Mouse (Mus musculus): ENCODE measurements around the gene Npb.

DNA sequence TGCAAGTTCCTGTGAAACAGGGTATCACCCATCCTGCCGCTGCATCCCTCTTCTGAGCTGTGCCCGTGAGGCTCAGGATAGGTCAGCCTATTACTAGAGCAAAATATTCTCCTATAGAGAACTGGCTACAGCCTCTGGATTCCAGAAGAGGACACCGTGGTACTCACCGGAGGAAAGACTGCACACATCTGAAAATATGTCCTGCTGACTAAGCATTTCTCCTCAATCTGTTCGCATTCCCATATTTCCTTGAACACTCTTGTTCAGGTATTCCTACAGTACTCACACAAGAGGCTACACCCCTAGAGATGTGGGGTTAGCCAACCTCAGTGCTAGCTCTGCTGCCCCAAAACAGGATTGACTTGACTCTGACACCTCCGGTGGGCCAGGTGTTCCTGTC is 40.0 kb upstream of the Npb start:
- TF ChIP-seq HCFC1 (IDR thresholded peaks at IDR 0.05; ENCODE audit: borderline replicate concordance, insufficient read depth, low read length) (no peak), ZNF384 (IDR thresholded peaks at IDR 0.05; ENCODE audit: low read depth, low read length) (no peak)
